Mouse (Mus musculus): ENCODE results near the gene Tor4a.

The Tor4a gene

DNA sequence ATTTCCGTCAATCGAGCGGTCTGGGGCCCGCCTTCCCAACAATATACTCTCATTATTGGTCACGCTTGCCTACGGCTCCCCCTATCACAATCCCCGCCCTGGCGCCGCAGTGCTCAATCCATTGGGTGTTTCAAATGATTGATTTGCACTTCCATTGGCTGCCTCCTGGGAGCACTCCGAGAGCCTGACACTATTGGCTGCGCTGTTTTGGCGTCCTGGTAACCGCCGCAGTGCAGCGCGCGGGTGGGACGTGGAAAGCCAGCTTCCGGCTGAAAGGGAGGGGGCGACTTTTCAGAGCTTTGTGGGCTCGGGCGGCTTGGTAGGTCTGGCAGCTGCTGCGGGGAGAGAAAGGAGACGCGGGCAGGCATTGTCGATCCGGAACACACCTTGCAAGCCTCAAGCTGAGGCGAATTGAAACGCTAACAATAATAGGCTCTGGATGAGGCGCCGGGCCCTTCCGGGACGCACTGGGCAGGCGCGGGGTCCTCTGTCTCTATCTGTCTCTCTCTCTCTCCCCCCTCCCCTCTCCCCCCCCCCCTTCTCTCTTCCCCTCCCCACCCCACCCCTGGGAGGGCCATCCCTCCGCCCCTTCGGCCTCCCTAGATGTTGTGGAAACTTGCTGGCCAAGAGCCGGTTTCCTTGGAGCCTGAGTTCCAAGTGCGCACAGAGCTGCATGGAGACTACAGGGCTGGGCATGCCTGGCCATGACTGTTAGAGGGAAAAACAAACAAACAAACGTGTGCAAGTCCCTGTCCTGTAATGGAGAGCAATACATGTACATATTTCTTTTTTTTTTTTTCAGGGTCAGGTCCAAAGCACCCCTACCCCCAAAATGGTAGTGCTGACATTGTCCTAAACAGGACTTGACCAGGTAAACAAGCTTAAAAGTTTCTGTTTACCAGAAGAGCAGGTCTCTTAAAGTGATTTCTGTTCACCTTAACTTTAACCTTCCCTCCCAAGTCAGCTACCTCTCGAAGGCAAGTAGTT is 28.4 kb upstream of the Tor4a start:
- DNase-seq: peak; percentile 99

DNA sequence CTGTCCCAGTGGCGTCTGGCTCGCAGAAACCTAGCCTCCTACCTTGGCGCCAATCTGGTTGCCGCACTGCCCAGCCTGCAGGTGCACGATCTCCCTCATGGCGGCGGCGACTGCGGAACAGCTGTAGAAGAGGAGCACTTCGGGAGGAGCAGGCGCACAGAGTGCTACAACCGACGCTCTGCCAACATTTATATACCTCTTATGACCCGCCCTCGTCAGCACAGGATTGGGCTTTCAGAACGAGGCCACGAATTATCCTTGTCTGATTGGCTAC is 27.7 kb upstream of the Tor4a start, which contains the start of gene Tubb4b:
Gene Tubb4b (minus strand): TSS at position 211 of the 274 bp plus-strand sequence.
- no peak for DNase-seq

- no peak for DNase-seq
Observed at GRCm38 (mm10) chr2:25223681-25224491, 27.2 kb upstream of the Tor4a start.

DNA sequence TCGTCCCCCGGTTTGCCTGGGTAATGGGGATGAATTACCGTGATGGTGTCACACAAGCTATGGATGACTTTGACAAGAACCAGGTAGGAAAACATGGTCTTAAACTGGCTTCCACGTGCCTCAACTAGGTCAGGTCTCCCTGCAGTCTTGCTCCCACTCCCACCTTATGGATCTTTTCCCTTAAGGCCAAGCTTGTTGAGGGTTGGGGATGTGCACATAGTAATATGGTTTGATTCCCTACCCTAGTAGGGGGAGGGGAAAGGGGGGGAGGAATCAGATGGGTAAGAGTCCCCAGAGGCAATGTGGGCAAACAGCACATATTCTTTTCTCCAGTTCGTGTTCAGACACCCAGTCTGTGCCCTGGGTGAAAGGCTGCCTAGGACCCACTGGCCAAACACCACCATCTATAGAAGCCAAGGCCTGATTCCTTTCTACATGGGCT is 24.7 kb upstream of the Tor4a start:
- no peak for DNase-seq

DNA sequence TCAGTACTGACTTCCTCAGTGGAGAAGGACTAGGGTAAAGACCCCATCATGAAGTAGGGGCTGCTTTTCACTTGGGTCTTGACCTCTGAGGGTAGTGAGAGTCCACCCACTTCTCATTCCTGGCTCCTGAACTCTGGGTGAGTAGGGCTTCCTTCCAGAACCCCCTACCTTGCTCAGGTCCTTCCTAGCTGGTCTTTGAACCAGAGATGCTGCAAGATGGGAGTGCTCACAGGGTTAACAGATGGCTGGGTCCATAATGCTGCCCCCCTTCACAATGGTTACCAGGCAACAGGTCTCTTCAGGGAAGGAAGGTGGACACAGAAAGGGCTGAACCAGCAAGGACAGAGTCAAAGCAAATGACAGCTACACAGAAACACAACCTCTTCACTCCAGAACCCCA is 21.8 kb upstream of the Tor4a start, which contains the start of gene Fam166a:
Gene Fam166a (plus strand): TSS at position 301 of the 400 bp plus-strand sequence.
- no peak for DNase-seq

GRCm38 (mm10) chr2:25217666-25218065 is 21.0 kb upstream of the Tor4a start:
- DNase-seq: no peak

DNA sequence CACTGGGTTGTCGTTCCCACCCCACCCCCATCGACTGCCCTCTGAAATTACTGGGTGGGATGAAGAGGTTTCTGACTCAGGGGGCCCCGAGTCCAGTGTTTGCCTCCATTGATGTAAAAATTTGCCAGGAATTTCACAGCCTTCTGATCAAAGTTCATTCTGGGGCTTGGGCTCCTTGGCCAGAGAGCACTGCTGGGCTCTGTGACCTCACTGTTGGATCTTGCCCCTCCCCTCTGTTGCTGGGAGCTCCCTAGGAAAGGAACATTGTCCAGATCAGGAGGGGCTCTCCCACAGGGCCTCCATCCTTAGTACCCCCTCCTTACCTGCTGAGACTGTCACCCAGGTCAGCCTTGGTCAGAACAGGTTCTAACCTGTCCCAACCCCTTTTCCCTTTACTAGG is 17.8 kb upstream of the Tor4a start, which contains the start of gene Stpg3:
Gene Stpg3 (minus strand): TSS at position 194 of the 400 bp plus-strand sequence.
- no peak for DNase-seq

DNA sequence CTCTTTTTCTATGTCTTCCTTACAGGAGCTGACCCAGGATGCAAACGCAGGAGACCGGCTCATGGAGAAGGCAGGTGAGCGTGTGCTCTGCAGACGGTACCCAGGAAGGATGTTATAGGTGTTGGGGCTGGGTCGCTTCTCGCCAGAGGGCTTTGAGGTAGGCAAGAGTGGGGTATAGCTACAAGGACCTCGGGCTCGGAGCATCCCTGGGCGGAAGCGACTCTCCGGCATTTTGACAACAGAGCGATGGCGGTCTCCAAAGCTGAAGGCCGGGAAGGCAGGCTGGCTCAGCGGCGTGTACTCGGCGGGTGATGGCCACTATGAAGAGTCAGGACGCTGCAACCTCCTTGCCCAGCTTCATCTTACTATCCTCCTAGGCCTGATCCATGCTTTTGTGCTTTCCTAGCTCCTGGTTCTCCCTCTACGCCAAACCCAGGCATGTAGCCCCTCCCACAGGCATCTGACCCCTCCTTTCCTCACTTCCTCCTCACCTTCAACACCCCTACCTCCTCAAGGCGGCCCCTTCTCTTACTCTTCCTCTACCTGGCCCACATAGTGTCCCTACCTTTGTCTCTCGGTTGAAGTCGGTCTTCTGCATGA is 16.7 kb upstream of the Tor4a start:
- DNase-seq: no peak

GRCm38 (mm10) chr2:25211121-25211670 is 14.5 kb upstream of the Tor4a start, which contains the start of gene Nelfb:
Gene Nelfb, minus strand, starts transcription at chr2:25211489.
- peak; percentile 87 for DNase-seq

DNA sequence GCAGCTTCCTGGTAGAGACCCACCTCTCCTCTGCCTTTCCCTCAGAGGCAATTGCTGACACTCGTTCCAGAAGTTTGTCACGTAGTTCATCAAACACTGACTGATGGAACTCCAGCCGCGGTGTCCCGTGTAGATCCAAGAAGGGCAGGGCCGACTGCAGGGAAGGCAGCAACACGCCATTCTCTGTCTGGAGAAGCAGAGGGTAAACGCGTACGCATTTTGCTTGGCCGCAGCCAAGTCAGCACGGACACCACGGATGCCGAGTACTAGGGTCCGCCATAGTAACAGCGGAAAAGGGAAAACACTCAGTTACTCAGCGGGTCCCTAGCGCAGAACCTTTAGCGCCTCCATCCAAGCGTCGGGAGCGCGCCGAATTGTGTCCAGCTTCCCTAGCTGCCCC is 14.0 kb upstream of the Tor4a start:
- no peak for DNase-seq

GRCm38 (mm10) chr2:25207593-25207992 is 10.9 kb upstream of the Tor4a start:
- DNase-seq: no peak

GRCm38 (mm10) chr2:25203631-25204214 is 7.0 kb upstream of the Tor4a start:
- no peak for DNase-seq

- no peak for DNase-seq
Observed at GRCm38 (mm10) chr2:25200631-25201030, 3.9 kb upstream of the Tor4a start.

DNA sequence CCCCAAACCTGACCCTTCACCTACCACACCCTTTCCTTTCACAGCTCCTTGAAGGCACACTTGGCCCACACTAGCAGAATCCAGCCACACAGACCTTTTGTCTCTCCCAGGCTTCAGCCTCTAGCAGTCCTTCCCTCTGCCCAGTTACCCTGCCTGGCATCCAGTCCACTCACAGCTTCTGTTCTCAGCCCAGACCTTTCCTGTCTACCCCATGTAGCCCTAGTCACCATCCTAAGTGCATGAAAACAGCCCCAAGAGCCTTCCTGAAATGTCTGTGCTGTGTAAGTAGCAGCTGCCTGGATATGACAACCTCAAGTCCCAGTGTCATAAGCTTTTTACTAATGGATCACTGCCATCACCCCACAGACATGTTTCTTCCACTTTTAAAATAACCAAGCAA is 1.3 kb upstream of the Tor4a start:
- no peak for DNase-seq

- DNase-seq: no peak
Observed at GRCm38 (mm10) chr2:25197191-25197590, 505 bp upstream of the Tor4a start.

DNA sequence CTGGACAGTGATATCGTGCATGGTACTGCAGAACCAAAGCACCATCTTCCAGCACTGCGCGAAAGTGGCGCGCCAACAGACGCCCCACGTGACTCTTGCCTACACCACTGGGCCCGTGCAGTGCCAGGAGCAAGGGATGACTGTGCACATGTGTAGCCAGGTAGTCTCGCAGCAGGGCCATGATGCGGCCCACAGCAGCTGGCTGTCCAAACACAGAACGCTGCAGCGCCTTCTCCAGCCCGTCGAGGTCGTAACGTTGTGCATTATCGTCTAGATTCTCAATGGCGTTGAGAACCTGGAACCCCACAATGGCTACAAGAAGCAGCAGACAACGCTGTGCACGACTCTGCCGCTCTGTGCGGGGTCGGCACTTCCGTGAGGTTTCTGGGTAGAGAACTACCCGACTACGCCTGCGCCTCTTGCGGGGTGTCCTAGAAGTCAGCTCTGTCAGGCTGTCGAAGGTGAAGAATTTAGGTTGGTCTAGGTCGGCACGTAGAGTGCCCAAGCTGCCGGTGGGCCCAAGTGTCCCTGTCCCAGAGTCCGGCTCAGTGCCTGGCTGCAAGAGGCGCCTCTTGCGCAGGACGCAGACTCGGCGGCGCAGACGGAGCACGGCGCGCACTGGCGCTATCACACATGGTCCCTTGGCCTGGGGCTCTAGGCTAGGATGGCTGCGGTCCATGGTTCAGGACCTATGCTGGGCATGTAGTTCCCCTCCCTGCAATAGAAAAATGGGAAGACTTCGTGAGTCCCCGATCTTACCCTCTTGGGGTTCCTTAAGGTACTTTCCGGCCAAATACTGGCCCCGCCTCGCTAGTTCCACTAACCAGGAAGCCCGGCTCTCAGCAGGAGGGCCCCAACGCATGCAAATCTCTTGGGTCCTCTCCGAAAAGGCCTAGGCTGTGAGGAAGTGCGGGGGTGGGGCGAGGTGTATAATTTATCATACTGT is 1.2 kb downstream of the Tor4a start:
- no peak for DNase-seq

DNA sequence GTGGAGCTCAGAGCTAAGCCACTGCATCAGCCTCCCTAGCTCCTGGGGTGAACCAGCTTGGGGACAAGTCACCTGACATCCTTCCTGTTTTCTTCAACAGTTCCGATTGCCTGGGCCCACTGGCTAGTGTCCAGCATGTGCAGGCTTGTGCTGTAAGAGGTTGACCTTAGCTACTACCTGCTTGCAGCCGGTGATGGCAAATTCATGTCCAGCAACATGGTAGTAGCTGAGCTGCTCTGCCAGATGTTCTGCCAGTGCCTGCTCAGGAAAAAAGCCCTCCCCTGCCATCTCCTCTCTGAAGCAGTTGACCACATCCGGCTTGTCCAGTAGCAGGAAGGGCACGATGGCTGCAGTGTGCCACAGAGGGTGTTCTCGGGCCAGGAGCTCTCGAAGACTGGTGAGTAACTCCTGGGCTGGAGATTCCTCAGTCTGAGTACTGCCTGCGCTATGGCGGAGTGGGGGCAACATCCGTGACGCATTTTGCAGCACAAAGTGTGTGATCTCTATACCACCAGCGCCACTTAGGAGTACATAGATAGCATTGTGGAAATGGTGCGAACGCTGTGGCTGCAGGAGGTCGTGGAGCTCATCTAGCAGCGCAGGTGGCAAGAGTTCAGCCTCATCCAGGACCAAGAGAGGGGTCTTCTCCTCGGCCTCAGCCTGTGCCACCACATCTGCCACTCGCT is 2.1 kb downstream of the Tor4a start:
- DNase-seq: no peak

GRCm38 (mm10) chr2:25194006-25194405 is 2.7 kb downstream of the Tor4a start:
- DNase-seq: no peak

- peak; percentile 84 for DNase-seq
Observed at GRCm38 (mm10) chr2:25193330-25193770, 3.3 kb downstream of the Tor4a start.

DNA sequence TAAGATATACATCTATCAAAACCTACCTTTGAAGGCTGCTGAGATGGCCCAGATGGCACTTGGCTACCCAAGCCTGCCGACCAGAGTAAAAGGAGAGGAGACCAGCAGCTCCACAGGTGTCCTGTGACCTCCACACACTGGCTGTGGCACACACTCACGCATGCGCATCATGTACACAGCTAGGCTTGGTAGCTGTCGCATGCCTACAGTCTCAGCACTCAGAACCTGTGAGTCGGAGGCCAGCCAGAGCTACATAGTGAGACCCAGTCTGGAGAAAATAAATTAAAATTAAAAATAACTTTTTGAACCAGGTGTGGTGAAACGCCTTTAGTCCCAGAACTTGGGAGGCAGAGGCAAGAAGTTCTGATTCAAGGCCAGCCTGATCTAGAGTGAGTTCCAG is 8.8 kb downstream of the Tor4a start:
- no peak for DNase-seq

DNA sequence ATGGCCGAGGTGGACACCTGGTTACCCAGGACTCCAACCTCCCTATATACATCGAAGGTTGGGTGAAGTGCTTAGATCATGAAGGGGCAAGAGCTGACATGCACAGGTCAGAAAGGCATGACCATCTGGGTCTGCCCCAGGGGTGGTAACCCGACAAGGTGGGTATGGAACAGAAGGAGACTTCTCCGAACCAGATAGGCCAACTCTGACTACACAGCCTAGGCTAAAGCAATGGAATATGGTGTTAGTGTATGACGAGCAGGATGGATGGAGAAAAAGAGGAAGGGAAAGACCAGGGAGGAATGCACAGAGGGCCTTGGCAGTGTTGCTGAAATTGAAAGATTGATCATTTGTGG is 10.1 kb downstream of the Tor4a start:
- DNase-seq: no peak
